Mouse (Mus musculus): Measurements from ENCODE around the gene Grm1. TPM values are rescaled to one million over a fixed set of nuclear protein-coding genes. Genes with fewer than 3 reads are reported as not detected.

Grm1 gene
- total RNA-seq, 2 experiments from 2014 or later: 39.7 to 45.4 TPM

GRCm38 (mm10) chr10:10751033-10751432 lies 331.1 kb downstream of the Grm1 start:
- peak; percentile 4 to 8 for DNase-seq (ENCODE audit: low spot score in 2 of 2)
- intact Hi-C loops (cut with DNase I): no loop called here

GRCm38 (mm10) chr10:10744097-10744496 lies 338.1 kb downstream of the Grm1 start:
- DNase-seq (ENCODE audit: low spot score in 2 of 2): no peak
- intact Hi-C loops (cut with DNase I): no loop called here

- intact Hi-C loops (cut with DNase I): no loop called here
- DNase-seq (ENCODE audit: low spot score in 2 of 2): no peak
Observed at GRCm38 (mm10) chr10:10742172-10742571, 340.0 kb downstream of the Grm1 start.

GRCm38 (mm10) chr10:10741314-10741713 lies 340.8 kb downstream of the Grm1 start:
- intact Hi-C loops (cut with DNase I): no loop called here

GRCm38 (mm10) chr10:10740729-10741128 lies 341.4 kb downstream of the Grm1 start:
- intact Hi-C loops (cut with DNase I): no loop called here
- no peak for DNase-seq (ENCODE audit: low spot score in 2 of 2)

More at GRCm38 (mm10) chr10:10741314-10741713, 340.8 kb downstream of the Grm1 start:
- DNase-seq (ENCODE audit: low spot score in 2 of 2): no peak

- intact Hi-C loops (cut with DNase I): no loop called here
- peak; percentile 34 to 62 for DNase-seq (ENCODE audit: low spot score in 2 of 2)
Observed at GRCm38 (mm10) chr10:10737041-10737681, 345.0 kb downstream of the Grm1 start.

GRCm38 (mm10) chr10:10734561-10734960 lies 347.6 kb downstream of the Grm1 start:
- no peak for DNase-seq (ENCODE audit: low spot score in 2 of 2)
- intact Hi-C loops (cut with DNase I): no loop called here

- intact Hi-C loops (cut with DNase I): no loop called here
- no peak for DNase-seq (ENCODE audit: low spot score in 2 of 2)
Observed at GRCm38 (mm10) chr10:10733092-10733491, 349.1 kb downstream of the Grm1 start.

GRCm38 (mm10) chr10:10726501-10726900 lies 355.7 kb downstream of the Grm1 start:
- intact Hi-C loops (cut with DNase I): no loop called here
- DNase-seq (ENCODE audit: low spot score in 2 of 2): no peak

- no peak for DNase-seq (ENCODE audit: low spot score in 2 of 2)
- intact Hi-C loops (cut with DNase I): no loop called here
Observed at GRCm38 (mm10) chr10:10710837-10711236, 371.3 kb downstream of the Grm1 start.

- intact Hi-C loops (cut with DNase I): no loop called here
- DNase-seq (ENCODE audit: low spot score in 2 of 2): no peak
Observed at GRCm38 (mm10) chr10:10710359-10710758, 371.8 kb downstream of the Grm1 start.

GRCm38 (mm10) chr10:10708031-10708430 lies 374.1 kb downstream of the Grm1 start:
- intact Hi-C loops (cut with DNase I): no loop called here
- no peak for DNase-seq (ENCODE audit: low spot score in 2 of 2)

- peak in 1 of 2 experiments; percentile 37 for DNase-seq (ENCODE audit: low spot score in 2 of 2)
- intact Hi-C loops (cut with DNase I): no loop called here
Observed at GRCm38 (mm10) chr10:10701326-10701725, 380.8 kb downstream of the Grm1 start.

GRCm38 (mm10) chr10:10700903-10701302 lies 381.3 kb downstream of the Grm1 start:
- intact Hi-C loops (cut with DNase I): no loop called here
- no peak for DNase-seq (ENCODE audit: low spot score in 2 of 2)

GRCm38 (mm10) chr10:10697497-10697896 lies 384.7 kb downstream of the Grm1 start:
- DNase-seq (ENCODE audit: low spot score in 2 of 2): peak in 1 of 2 experiments; percentile 76
- intact Hi-C loops (cut with DNase I): loop anchor here (10.0 kb wide), 1 partner anchor 247 kb away; no protein-coding TSS in a partner anchor

GRCm38 (mm10) chr10:10689668-10690223 lies 392.4 kb downstream of the Grm1 start:
- intact Hi-C loops (cut with DNase I): loop anchor here (10.0 kb wide), 1 partner anchor 255 kb away; no protein-coding TSS in a partner anchor
- DNase-seq (ENCODE audit: low spot score in 2 of 2): no peak

- peak in 1 of 2 experiments; percentile 69 for DNase-seq (ENCODE audit: low spot score in 2 of 2)
- intact Hi-C loops (cut with DNase I): loop anchor here (1.0 kb wide), 1 partner anchor 393 kb away; the partner anchor contains the start of gene Grm1
Observed at GRCm38 (mm10) chr10:10688907-10689667, 393.1 kb downstream of the Grm1 start.

- DNase-seq (ENCODE audit: low spot score in 2 of 2): no peak
- intact Hi-C loops (cut with DNase I): no loop called here
Observed at GRCm38 (mm10) chr10:10681048-10681447, 401.1 kb downstream of the Grm1 start, which contains the start of gene Gm10944. Gene Gm10944 (plus strand): TSS chr10:10681348.

- DNase-seq (ENCODE audit: low spot score in 2 of 2): no peak
- intact Hi-C loops (cut with DNase I): no loop called here
Observed at GRCm38 (mm10) chr10:10659976-10660375, 422.2 kb downstream of the Grm1 start.

- no peak for DNase-seq (ENCODE audit: low spot score in 2 of 2)
- intact Hi-C loops (cut with DNase I): no loop called here
Observed at GRCm38 (mm10) chr10:10659161-10659560, 423.0 kb downstream of the Grm1 start.

All from left cerebral cortex, postnatal 25 days (tissue).